Mouse (Mus musculus): ENCODE data around the gene Rps10. TPM values are rescaled to one million over a fixed set of nuclear protein-coding genes. Genes with fewer than 3 reads are reported as not detected.

Rps10 gene
- polyA plus RNA-seq, 1 experiment from 2014 or later = 455 TPM

DNA sequence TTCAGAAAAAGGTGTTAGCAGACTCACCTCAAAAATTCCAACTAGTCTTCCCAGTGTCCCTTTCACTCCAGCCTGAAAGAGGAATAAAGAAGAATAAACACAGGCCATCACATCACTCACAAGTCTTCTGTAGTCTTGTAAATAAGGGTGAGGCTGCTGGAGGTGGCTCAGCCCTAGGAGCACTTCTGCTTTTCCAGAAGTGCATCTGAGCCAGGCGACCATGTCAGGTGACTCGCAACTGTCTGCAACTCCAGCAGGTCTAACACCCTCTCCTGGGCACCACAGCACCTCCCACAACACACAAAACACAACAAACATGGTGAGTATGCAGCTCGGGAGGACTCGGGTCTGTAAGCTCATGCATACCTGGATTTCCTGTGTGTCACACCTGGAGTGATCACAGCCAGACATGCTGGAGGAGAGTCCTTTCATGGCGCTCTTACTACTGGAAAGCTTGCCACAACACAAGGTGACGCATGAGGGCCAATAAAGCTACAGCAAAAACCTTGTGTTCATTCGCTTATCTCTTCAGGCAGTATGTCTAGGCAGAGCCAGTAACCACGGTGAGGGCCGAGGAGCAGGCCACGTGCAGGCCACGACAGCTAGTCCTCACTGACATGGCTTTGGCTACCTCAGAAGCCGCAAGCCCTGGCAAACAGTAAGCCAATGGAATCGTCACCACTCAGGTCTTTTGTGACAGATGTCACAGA is 53.1 kb downstream of the Rps10 start:
- H3K9ac ChIP-seq = no peak overlapping the region
- H3K9me3 ChIP-seq = no peaks in the 10 kb centered on the region
- peaks cover 35% of the 10 kb centered on the region for H3K36me3 ChIP-seq
- no peak overlapping the region for H3K4me2 ChIP-seq
- no peak for ATAC-seq (ENCODE audit: low FRiP score, low read depth)
- no peak overlapping the region for H3K4me3 ChIP-seq
- 89% methylated on average over 13 of the region's 13 CpGs for WGBS
- 0 out of 2 replicates have a peak, but pooled peaks cover 3% of the 10 kb centered on the region for H3K4me1 ChIP-seq (replicated peaks)
- no peaks in the 10 kb centered on the region for H3K27me3 ChIP-seq
- H3K27ac ChIP-seq (replicated peaks) = no peak overlapping the region

Other genes with a start within 250 kb of the Rps10 start
- gene Grm4, start 115.3 kb downstream of the Rps10 start, polyA plus RNA-seq (2015; fragmentation: Nextera tagmentation; extraction: Ambion mirVana) = 8.7 TPM in 2 replicates
- gene Hmga1, start 80.2 kb downstream of the Rps10 start, polyA plus RNA-seq (2015; fragmentation: Nextera tagmentation; extraction: Ambion mirVana) = 134 and 149 TPM in 2 replicates
- gene AI413582, start 70.9 kb downstream of the Rps10 start, polyA plus RNA-seq (2015; fragmentation: Nextera tagmentation; extraction: Ambion mirVana) = 67.4 and 71.9 TPM in 2 replicates
- gene Nudt3, start 13.2 kb downstream of the Rps10 start, polyA plus RNA-seq (2015; fragmentation: Nextera tagmentation; extraction: Ambion mirVana) = 247 and 265 TPM in 2 replicates
- not detected in 2 replicates for gene RPS10-NUDT3, start 1.4 kb downstream of the Rps10 start, polyA plus RNA-seq (2015; fragmentation: Nextera tagmentation; extraction: Ambion mirVana)
- 55.1 and 61.9 TPM in 2 replicates for gene Pacsin1, start 18.8 kb upstream of the Rps10 start, polyA plus RNA-seq (2015; fragmentation: Nextera tagmentation; extraction: Ambion mirVana)
- 0.68 and 1.1 TPM in 2 replicates for gene Spdef, start 92.3 kb upstream of the Rps10 start, polyA plus RNA-seq (2015; fragmentation: Nextera tagmentation; extraction: Ambion mirVana)
- gene D17Wsu92e, start 184.0 kb upstream of the Rps10 start, polyA plus RNA-seq (2015; fragmentation: Nextera tagmentation; extraction: Ambion mirVana) = 10.0 and 12.0 TPM in 2 replicates
- 216 and 230 TPM in 2 replicates for gene Snrpc, start 201.5 kb upstream of the Rps10 start, polyA plus RNA-seq (2015; fragmentation: Nextera tagmentation; extraction: Ambion mirVana)
- 6.4 and 7.6 TPM in 2 replicates for gene Uhrf1bp1, start 219.8 kb upstream of the Rps10 start, polyA plus RNA-seq (2015; fragmentation: Nextera tagmentation; extraction: Ambion mirVana)

All from hindbrain, embryonic 15.5 days (tissue).